Mouse (Mus musculus) intestine, embryonic 15.5 days (tissue): ENCODE results near the gene Epm2a. TPM values are rescaled to one million over a fixed set of nuclear protein-coding genes. Genes with fewer than 3 reads are reported as not detected.
"Not testable (repeated sequence)": the region's sequence is repeated elsewhere in the genome, so short reads cannot be mapped to it uniquely, and the experiment has no call there.

Source experiments
- ATAC-seq: fragments of 200-750 bp; cut with Nextera tagmentation; 2 replicates; pipeline ENCODE4 v1.8.0; 2017; ENCODE audit warnings: moderate TSS enrichment, moderate library complexity
- H3K27ac ChIP-seq: fragments of 300-500 bp; sonication (generic); 2 replicates; pipeline ENCODE4 v1.5.1; 2015; ENCODE audit warnings: mild to moderate bottlenecking, inconsistent platforms
- H3K27me3 ChIP-seq: fragments of 300-500 bp; sonication (generic); replicated peaks from 2 replicates; pipeline ENCODE4 v1.6.1; 2015; ENCODE audit warnings: inconsistent platforms
- H3K36me3 ChIP-seq: fragments of 300-500 bp; sonication (generic); 2 replicates; pipeline ENCODE4 v1.6.1; 2015; ENCODE audit warnings: inconsistent platforms
- H3K4me1 ChIP-seq: fragments of 300-500 bp; sonication (generic); replicated peaks from 2 replicates; pipeline ENCODE4 v1.6.1; 2015; ENCODE audit warnings: inconsistent platforms
- H3K4me2 ChIP-seq: fragments of 300-500 bp; sonication (generic); replicated peaks from 2 replicates; pipeline ENCODE4 v1.6.1; 2015; ENCODE audit warnings: mild to moderate bottlenecking, inconsistent platforms
- H3K4me3 ChIP-seq: fragments of 300-500 bp; sonication (generic); replicated peaks from 2 replicates; pipeline ENCODE4 v1.5.1; 2015; ENCODE audit warnings: inconsistent platforms
- H3K9ac ChIP-seq: fragments of 300-500 bp; sonication (generic); 2 replicates; pipeline ENCODE4 v1.6.1; 2015; ENCODE audit warnings: inconsistent platforms
- H3K9me3 ChIP-seq: fragments of 300-500 bp; sonication (generic); 2 replicates; pipeline ENCODE4 v1.6.1; 2016; ENCODE audit warnings: inconsistent platforms
- WGBS: fragments of 180-500 bp; shearing (Covaris S2); methylation state at CpG from one replicate; pipeline ENCODE4 v1.1.7; 2015; 5-methylcytosine and 5-hydroxymethylcytosine counted together
- polyA plus RNA-seq: library from polyadenylated mRNA; unstranded; fragments of >200 nt; fragmentation: Nextera tagmentation; extraction: Ambion mirVana; gene quantifications from 2 replicates; pipeline ENCODE4 v1.2.1, GENCODE M21; 2015

The Epm2a gene
- polyA plus RNA-seq, 1 experiment from 2014 or later = 0.24 TPM

DNA sequence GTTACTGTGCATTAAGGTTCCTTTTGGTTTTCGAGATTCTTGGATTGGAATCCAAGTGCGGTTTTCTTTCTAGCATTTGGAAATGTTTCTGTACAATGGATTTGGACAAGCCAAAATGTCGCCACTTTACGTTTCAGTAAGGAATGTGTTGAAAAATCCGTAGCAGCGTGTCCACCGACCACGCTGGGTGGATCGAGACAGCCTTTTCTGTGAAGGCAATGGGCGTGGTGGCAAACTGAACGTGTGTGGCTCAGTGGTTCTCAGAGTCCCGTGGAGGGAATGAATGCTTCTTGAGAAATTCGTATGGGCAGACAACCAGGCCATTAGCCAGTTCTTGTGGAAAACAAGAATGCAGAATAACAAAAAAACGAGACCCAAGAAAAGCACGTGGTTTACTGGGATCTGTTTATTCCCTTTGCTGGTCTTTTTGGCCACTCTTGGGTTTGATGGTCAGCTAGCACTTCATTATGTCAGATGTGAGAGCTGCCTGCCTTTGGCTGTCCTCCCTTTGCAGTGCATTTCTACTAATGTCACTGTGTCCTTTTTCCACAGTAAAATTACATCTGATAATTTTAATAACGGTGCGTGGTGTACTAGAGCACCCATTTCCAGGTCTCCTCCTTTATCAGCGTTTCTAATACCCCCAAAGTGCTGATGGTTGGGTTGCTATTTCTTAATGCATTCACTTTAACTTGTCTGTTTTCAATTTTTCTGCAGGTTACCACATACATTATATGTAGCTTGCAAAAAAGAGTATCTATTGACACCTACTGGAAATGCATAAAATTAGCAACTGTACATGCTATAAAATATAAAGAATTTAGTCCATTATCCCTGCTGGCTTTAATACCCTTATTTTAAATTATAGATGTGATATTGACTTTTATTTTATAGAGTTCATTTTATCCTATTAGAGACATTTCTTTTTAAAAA lies 1.6 kb downstream of the Epm2a start:
- ATAC-seq = no peak
- Histone ChIP-seq H3K4me2 (no peak overlapping the region), H3K9me3 (no peaks in the 10 kb centered on the region), H3K36me3 (no peaks in the 10 kb centered on the region), H3K9ac (no peak overlapping the region), H3K4me3 (no peak overlapping the region), H3K27me3 (no peaks in the 10 kb centered on the region), H3K4me1 (no peaks in the 10 kb centered on the region), H3K27ac (no peak overlapping the region)
- 88% methylated on average over 18 of the region's 18 CpGs for WGBS

GRCm38 (mm10) chr10:11350243-11350974 lies 7.2 kb downstream of the Epm2a start:
- peak; percentile 78 for ATAC-seq
- H3K4me3 ChIP-seq = not testable (repeated sequence)

GRCm38 (mm10) chr10:11354609-11355008 lies 11.4 kb downstream of the Epm2a start:
- Histone ChIP-seq H3K9ac (no peak overlapping the region), H3K4me1 (no peaks in the 10 kb centered on the region), H3K4me3 (no peak overlapping the region), H3K36me3 (no peaks in the 10 kb centered on the region), H3K27ac (no peak overlapping the region), H3K27me3 (no peaks in the 10 kb centered on the region), H3K4me2 (no peak overlapping the region), H3K9me3 (no peaks in the 10 kb centered on the region)
- ATAC-seq = no peak
- 83% methylated on average over 8 of the region's 8 CpGs for WGBS

More at GRCm38 (mm10) chr10:11350243-11350974, 7.2 kb downstream of the Epm2a start:
- H3K36me3 ChIP-seq, H3K9ac ChIP-seq, H3K4me1 ChIP-seq, H3K4me2 ChIP-seq, H3K27ac ChIP-seq, H3K27me3 ChIP-seq, H3K9me3 ChIP-seq: not testable (repeated sequence)
- 56% methylated on average over 3 of the region's 3 CpGs for WGBS

DNA sequence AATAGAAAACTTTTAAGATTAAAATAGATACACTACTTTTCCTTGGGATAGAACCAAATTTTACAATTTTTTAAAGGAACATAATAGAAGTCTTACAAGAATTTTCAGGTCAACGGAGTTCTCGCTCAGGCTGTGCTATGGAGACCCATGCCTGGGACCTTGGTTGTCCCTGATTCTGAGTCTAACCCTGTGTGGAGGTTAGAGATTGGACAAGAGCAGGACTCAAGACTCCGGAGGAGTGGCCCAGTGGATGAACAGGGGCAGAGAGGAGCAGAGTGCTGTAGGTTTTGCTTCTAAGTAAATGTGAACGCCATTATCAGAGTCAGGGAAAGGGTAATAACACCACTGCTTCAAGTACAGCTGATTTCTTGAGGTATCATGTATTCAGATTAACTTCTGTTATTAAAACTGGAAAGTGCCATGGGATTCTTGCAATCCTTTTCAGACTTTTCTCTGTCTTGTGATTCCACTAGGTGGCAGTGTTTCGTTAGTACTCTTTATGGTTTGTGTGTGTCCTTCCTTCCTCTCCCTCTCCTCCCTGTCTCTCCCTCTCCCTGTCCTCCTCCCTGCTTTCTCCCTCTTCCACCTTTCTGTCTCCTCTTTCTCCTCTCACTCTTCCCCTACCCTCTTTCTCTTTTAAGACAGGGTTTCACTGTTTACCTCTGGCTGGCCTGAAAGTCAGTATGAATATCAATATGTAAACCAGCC lies 18.9 kb downstream of the Epm2a start:
- WGBS = 59% methylated on average over 5 of the region's 5 CpGs

DNA sequence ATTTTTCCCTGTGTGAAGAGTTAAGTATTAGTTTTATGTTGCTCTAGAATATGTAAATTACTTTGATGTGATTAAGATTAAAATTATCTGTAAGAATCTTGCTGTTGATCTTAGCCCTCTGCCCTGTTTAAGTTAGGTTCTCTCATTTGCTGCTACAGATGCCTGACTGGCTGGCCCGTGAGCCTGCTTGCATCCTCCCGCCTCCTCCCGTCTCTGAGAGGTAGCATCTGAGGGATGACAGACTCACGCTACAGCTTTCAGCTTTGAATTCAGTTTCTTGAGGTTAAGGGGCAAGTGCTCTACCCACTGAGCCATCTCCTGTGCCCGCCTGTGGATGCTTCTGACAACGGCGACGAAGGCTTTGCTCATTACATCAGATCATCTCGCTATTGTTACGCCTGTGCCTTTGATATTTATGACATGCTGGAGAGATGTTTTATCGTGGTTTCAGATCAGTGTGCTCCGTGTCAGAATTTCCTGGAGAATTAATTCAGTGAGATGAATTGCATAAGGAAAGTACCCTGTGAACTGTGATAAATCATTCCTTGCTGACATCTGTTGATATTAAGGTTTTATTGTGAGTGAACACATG lies 19.8 kb downstream of the Epm2a start:
- 61% methylated on average over 12 of the region's 12 CpGs for WGBS
- Histone ChIP-seq H3K4me3 (no peak overlapping the region), H3K4me2 (no peak overlapping the region), H3K27ac (no peak overlapping the region), H3K4me1 (no peaks in the 10 kb centered on the region), H3K27me3 (no peaks in the 10 kb centered on the region), H3K9me3 (no peaks in the 10 kb centered on the region), H3K9ac (no peak overlapping the region), H3K36me3 (no peaks in the 10 kb centered on the region)
- ATAC-seq = no peak

More for the DNA sequence above, 18.9 kb downstream of the Epm2a start:
- Histone ChIP-seq H3K36me3 (no peaks in the 10 kb centered on the region), H3K9ac (no peak overlapping the region), H3K4me1 (no peaks in the 10 kb centered on the region), H3K27ac (no peak overlapping the region), H3K9me3 (no peaks in the 10 kb centered on the region), H3K4me2 (no peak overlapping the region), H3K27me3 (no peaks in the 10 kb centered on the region), H3K4me3 (no peak overlapping the region)
- no peak for ATAC-seq

DNA sequence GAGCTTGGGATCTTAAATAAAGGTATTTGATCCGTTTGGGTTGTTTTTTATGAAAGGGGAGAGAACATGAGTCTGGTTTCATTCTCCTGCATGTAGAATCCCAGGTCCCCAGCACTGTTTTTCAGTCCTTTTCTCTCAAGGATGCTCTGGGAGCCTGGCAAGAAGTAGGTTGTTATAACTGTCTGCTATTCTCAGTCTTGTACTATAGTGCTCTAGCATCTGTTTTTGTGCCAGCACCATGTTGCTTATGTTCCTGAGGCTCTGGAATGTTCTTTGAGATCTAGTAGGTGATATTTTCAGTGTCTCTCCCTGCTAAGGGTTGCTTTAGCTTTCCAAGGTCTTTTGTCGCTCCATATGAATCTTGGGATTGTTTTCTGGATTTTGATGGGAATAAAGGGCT lies 38.1 kb downstream of the Epm2a start:
- Histone ChIP-seq H3K27ac (no peak overlapping the region), H3K27me3 (no peaks in the 10 kb centered on the region), H3K9me3 (no peaks in the 10 kb centered on the region), H3K36me3 (no peaks in the 10 kb centered on the region), H3K4me2 (no peak overlapping the region), H3K9ac (no peak overlapping the region), H3K4me1 (no peaks in the 10 kb centered on the region), H3K4me3 (no peak overlapping the region)
- WGBS = 72% methylated on average over 2 of the region's 2 CpGs
- ATAC-seq = no peak

- Histone ChIP-seq H3K36me3 (no peaks in the 10 kb centered on the region), H3K27ac (no peak overlapping the region), H3K4me2 (no peak overlapping the region), H3K9me3 (no peaks in the 10 kb centered on the region), H3K4me1 (no peaks in the 10 kb centered on the region), H3K9ac (no peak overlapping the region), H3K4me3 (no peak overlapping the region), H3K27me3 (no peaks in the 10 kb centered on the region)
- 73% methylated on average over 5 of the region's 5 CpGs for WGBS
- ATAC-seq = no peak
These were observed 67.7 kb downstream of the Epm2a start for GRCm38 (mm10) chr10:11410926-11411325.

- Histone ChIP-seq H3K4me1 (no peaks in the 10 kb centered on the region), H3K9me3 (no peaks in the 10 kb centered on the region), H3K36me3 (no peaks in the 10 kb centered on the region), H3K27me3 (no peaks in the 10 kb centered on the region), H3K9ac (no peak overlapping the region), H3K4me2 (no peak overlapping the region), H3K27ac (no peak overlapping the region), H3K4me3 (no peak overlapping the region)
- no peak for ATAC-seq
- WGBS = 89% methylated on average over 3 of the region's 3 CpGs
These were observed 76.9 kb downstream of the Epm2a start for GRCm38 (mm10) chr10:11420071-11420470.

DNA sequence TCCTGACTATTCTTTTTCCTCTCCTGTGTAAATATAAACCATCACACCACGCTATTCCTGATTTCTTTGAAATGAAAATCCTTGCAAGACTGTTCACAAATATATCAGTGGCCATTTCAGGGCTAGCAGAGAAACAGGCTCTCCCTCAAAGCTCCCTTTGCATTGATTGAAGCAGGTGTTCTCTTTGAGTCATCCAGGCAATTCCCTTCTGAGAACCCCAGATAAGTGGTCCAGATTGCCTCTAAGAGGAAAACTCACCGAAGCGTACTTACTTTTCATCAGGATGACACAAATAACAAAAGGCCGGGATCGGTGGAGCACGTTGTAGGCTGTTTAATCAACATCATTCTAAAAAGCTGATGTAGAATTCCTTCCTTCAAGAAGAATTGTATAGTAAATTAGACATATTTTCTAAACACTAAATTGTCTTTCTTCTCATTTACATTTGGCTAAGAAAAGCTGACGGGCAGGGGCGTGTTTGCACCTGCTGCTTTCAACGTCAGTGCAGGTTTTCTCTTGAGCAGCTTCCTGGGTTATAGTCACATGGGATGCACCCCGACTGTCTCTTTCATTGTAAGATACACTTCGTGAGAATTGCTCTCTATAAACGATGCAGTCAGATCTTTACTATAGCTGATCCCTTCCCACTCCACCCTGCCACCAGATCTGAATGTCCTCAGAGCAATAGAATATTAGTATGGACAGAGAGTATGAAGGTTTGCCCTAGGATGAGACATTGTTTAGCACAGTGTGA lies 86.0 kb downstream of the Epm2a start:
- WGBS = 84% methylated on average over 12 of the region's 12 CpGs
- ATAC-seq = no peak
- no peak overlapping the region for H3K4me2 ChIP-seq

GRCm38 (mm10) chr10:11436961-11437360 lies 93.8 kb downstream of the Epm2a start:
- no peak for ATAC-seq
- no peaks in the 10 kb centered on the region for H3K4me1 ChIP-seq
- no peak overlapping the region for H3K9ac ChIP-seq
- WGBS = 86% methylated on average over 1 of the region's 1 CpGs
- H3K36me3 ChIP-seq = no peaks in the 10 kb centered on the region
- no peak overlapping the region for H3K4me2 ChIP-seq
- H3K27ac ChIP-seq = no peak overlapping the region
- H3K9me3 ChIP-seq = no peaks in the 10 kb centered on the region
- no peaks in the 10 kb centered on the region for H3K27me3 ChIP-seq
- H3K4me3 ChIP-seq = no peak overlapping the region

More for the DNA sequence above, 86.0 kb downstream of the Epm2a start:
- no peak overlapping the region for H3K4me3 ChIP-seq
- H3K4me1 ChIP-seq = no peaks in the 10 kb centered on the region
- no peak overlapping the region for H3K27ac ChIP-seq
- H3K36me3 ChIP-seq = no peaks in the 10 kb centered on the region
- H3K27me3 ChIP-seq = no peaks in the 10 kb centered on the region
- H3K9ac ChIP-seq = no peak overlapping the region
- no peaks in the 10 kb centered on the region for H3K9me3 ChIP-seq

- no peak overlapping the region for H3K27ac ChIP-seq
- no peak overlapping the region for H3K9ac ChIP-seq
- WGBS = 90% methylated on average over 10 of the region's 10 CpGs
- no peaks in the 10 kb centered on the region for H3K36me3 ChIP-seq
- H3K4me2 ChIP-seq = no peak overlapping the region
- no peaks in the 10 kb centered on the region for H3K4me1 ChIP-seq
- ATAC-seq = no peak
- no peaks in the 10 kb centered on the region for H3K27me3 ChIP-seq
- H3K4me3 ChIP-seq = no peak overlapping the region
- no peaks in the 10 kb centered on the region for H3K9me3 ChIP-seq
These were observed 95.3 kb downstream of the Epm2a start for GRCm38 (mm10) chr10:11438461-11438860.
